8 mouse cellular contexts compared by ENCODE assay signal in genomic region chr19:35924418-35924817, GRCm38 (mm10).
DNase-seq lines count a peak whose midpoint lies in the region; ATAC-seq and TF ChIP-seq lines count a peak whose summit lies in the region.

No protein-coding gene starts in this region.

- TF ChIP-seq EP300 in liver, postnatal 0 days (IDR thresholded peaks at IDR 0.05; ENCODE audit: low read depth), result no peak

- no peaks in the 10 kb centered on the region for H3K4me1 ChIP-seq in liver, postnatal 0 days (ENCODE audit: insufficient read depth)
- no peaks in the 10 kb centered on the region for H3K4me1 ChIP-seq in liver, embryonic 12.5 days
- H3K4me1 ChIP-seq in liver, embryonic 11.5 days (replicated peaks; ENCODE audit: control insufficient read depth, insufficient read depth, low read length), result no peaks in the 10 kb centered on the region

- H3K4me2 ChIP-seq in liver, postnatal 0 days (ENCODE audit: low read depth, low read length), result no peak overlapping the region
- no peak overlapping the region for H3K4me2 ChIP-seq in liver, embryonic 12.5 days
- H3K4me2 ChIP-seq in myocyte (ENCODE audit: low read depth), result peak overlapping the region; percentile 68
- no peak overlapping the region for H3K4me2 ChIP-seq in liver, embryonic 11.5 days

- H3K9me3 ChIP-seq in liver, postnatal 0 days (ENCODE audit: low read length), result no peaks in the 10 kb centered on the region
- H3K9me3 ChIP-seq in liver, embryonic 12.5 days (replicated peaks), result no peaks in the 10 kb centered on the region
- no peaks in the 10 kb centered on the region for H3K9me3 ChIP-seq in liver, embryonic 11.5 days (ENCODE audit: control insufficient read depth, low read length)

- ATAC-seq in liver, postnatal 0 days, result no peak
- ATAC-seq in liver, embryonic 12.5 days, result no peak
- no peak for ATAC-seq in activated CD4-positive, CD25-positive, alpha-beta regulatory T cell, adult 4 months
- ATAC-seq in liver, embryonic 11.5 days (replicated peaks; ENCODE audit: low FRiP score), result no peak

- no peak for TF ChIP-seq CTCF in liver, postnatal 0 days (IDR thresholded peaks at IDR 0.05; ENCODE audit: low read depth)

- H3K36me3 ChIP-seq in liver, postnatal 0 days (replicated peaks; ENCODE audit: insufficient read depth, low read length), result no peaks in the 10 kb centered on the region
- H3K36me3 ChIP-seq in liver, embryonic 12.5 days, result no peaks in the 10 kb centered on the region
- H3K36me3 ChIP-seq in myocyte (ENCODE audit: control insufficient read depth, insufficient read depth), result no peaks in the 10 kb centered on the region
- H3K36me3 ChIP-seq in liver, embryonic 11.5 days (ENCODE audit: control insufficient read depth, insufficient read depth, low read length), result no peaks in the 10 kb centered on the region

- no peak overlapping the region for H3K27ac ChIP-seq in liver, postnatal 0 days (ENCODE audit: low read depth)
- no peak overlapping the region for H3K27ac ChIP-seq in liver, embryonic 12.5 days
- no peak overlapping the region for H3K27ac ChIP-seq in liver, embryonic 11.5 days (ENCODE audit: low read depth, low read length)

- DNase-seq in liver, postnatal 0 days, result peak; percentile 14
- peak; percentile 41 for DNase-seq in cerebellum, adult 11-12 months
- DNase-seq in gastrocnemius, postnatal 36 days, result peak; percentile 36 to 42
- DNase-seq in layer of hippocampus, adult 9-10 months (ENCODE audit: low spot score), result peak; percentile 11
- no peak for DNase-seq in liver, embryonic 11.5 days (ENCODE audit: low spot score)

- no peaks in the 10 kb centered on the region for H3K79me2 ChIP-seq in myocyte (ENCODE audit: control insufficient read depth, insufficient read depth)

- H3ac ChIP-seq in myocyte (ENCODE audit: control insufficient read depth, insufficient read length), result no peak overlapping the region

- 29% methylated on average over 5 of the region's 5 CpGs for WGBS in liver, postnatal 0 days (ENCODE audit: insufficient replicate concordance)
- WGBS in liver, embryonic 12.5 days (ENCODE audit: insufficient replicate concordance), result 27% methylated on average over 5 of the region's 5 CpGs
- WGBS in liver, embryonic 11.5 days, result 49% methylated on average over 5 of the region's 5 CpGs

- no peak overlapping the region for H3K4me3 ChIP-seq in liver, postnatal 0 days (ENCODE audit: low read depth, low read length)
- H3K4me3 ChIP-seq in liver, embryonic 12.5 days, result no peak overlapping the region
- no peak overlapping the region for H3K4me3 ChIP-seq in myocyte
- H3K4me3 ChIP-seq in liver, embryonic 11.5 days (ENCODE audit: low read depth, low read length), result no peak overlapping the region

- intact Hi-C loops in gastrocnemius, postnatal 36 days (cut with DNase I), result no loop called here

- no peak overlapping the region for H3K9ac ChIP-seq in liver, postnatal 0 days (replicated peaks)
- H3K9ac ChIP-seq in liver, embryonic 12.5 days, result no peak overlapping the region
- H3K9ac ChIP-seq in liver, embryonic 11.5 days (ENCODE audit: low read depth, low read length), result no peak overlapping the region

- H3K27me3 ChIP-seq in liver, postnatal 0 days (ENCODE audit: insufficient read depth, low read length), result no peaks in the 10 kb centered on the region
- H3K27me3 ChIP-seq in liver, embryonic 12.5 days (replicated peaks), result no peaks in the 10 kb centered on the region
- no peaks in the 10 kb centered on the region for H3K27me3 ChIP-seq in myocyte (ENCODE audit: control insufficient read depth, insufficient read depth, insufficient read length)
- no peaks in the 10 kb centered on the region for H3K27me3 ChIP-seq in liver, embryonic 11.5 days (replicated peaks; ENCODE audit: control insufficient read depth, insufficient read depth, low read length)

- no peak for TF ChIP-seq POLR2A in myocyte (IDR thresholded peaks at IDR 0.05; ENCODE audit: insufficient read length, low read depth)

TF ChIP-seq in myocyte, 11 proteins besides CTCF, POLR2A, EP300 and RAD21:
- TF ChIP-seq USF1 (IDR thresholded peaks at IDR 0.05; ENCODE audit: low read depth), result peak; percentile 89
- TF ChIP-seq MYOD1 (IDR thresholded peaks at IDR 0.05; ENCODE audit: control insufficient read depth in 1 of 3, insufficient read length in 2 of 3, low read depth in 2 of 3), result peak in 2 of 3 experiments; percentile 79 to 85
- TF ChIP-seq TCF3 (IDR thresholded peaks at IDR 0.05; ENCODE audit: insufficient read length, low read depth), result no peak
- no peak for TF ChIP-seq POLR2AphosphoS2 (IDR thresholded peaks at IDR 0.05; ENCODE audit: insufficient read length, low read depth)
- no peak for TF ChIP-seq MAX (IDR thresholded peaks at IDR 0.05; ENCODE audit: low read depth)
- TF ChIP-seq MYOG (IDR thresholded peaks at IDR 0.05; ENCODE audit: control insufficient read depth in 1 of 3, insufficient read depth in 1 of 3, insufficient read length in 2 of 3, low read depth in 2 of 3), result peak; percentile 55 to 78 (median 59)
- no peak for TF ChIP-seq SRF (IDR thresholded peaks at IDR 0.05; ENCODE audit: control insufficient read depth, insufficient read length, low read depth)
- no peak for TF ChIP-seq CEBPB (IDR thresholded peaks at IDR 0.05; ENCODE audit: insufficient read depth, poor library complexity, severe bottlenecking)
- no peak for TF ChIP-seq E2F4 (IDR thresholded peaks at IDR 0.05; ENCODE audit: insufficient read depth)
- TF ChIP-seq TCF12 (IDR thresholded peaks at IDR 0.05; ENCODE audit: insufficient read depth, poor library complexity, severe bottlenecking), result peak; percentile 47
- TF ChIP-seq REST (IDR thresholded peaks at IDR 0.05; ENCODE audit: insufficient read depth, insufficient read length), result no peak
TF ChIP-seq in myocyte: peak in this region for 4.
